Mouse (Mus musculus) frontal cortex, postnatal 25 days (tissue): ENCODE measurements at regions not wholly inside any gene's neighbourhood (a gene's known extent, or its start where the extent isn't known, plus 50 kb on each side); places are given as distances from the start of the nearest gene placed in this dataset.
"Not testable (repeated sequence)": the region's sequence is repeated elsewhere in the genome, so short reads cannot be mapped to it uniquely, and the experiment has no call there.

Experiments used
- DNase-seq, 2 experiments: peaks; one replicate each; pipeline ENCODE4 v3.0.0; 2022; ENCODE audit warnings: low spot score in 2 of 2

- DNase-seq: no peak
These were observed 758.5 kb downstream of the Robo2 start for GRCm38 (mm10) chr16:73652976-73653690.

- peak; percentile 5 to 13 for DNase-seq
These were observed 764.3 kb downstream of the Robo2 start for GRCm38 (mm10) chr16:73647201-73647782.

GRCm38 (mm10) chr16:73613017-73613416 is 798.6 kb downstream of the Robo2 start:
- DNase-seq: no peak

- no peak for DNase-seq
These were observed 820.2 kb downstream of the Robo2 start for GRCm38 (mm10) chr16:73591421-73591820.

- DNase-seq: no peak
These were observed 850.4 kb downstream of the Robo2 start for GRCm38 (mm10) chr16:73561216-73561615.

GRCm38 (mm10) chr16:73556940-73557339 is 854.7 kb downstream of the Robo2 start:
- DNase-seq: no peak

- no peak for DNase-seq
These were observed 868.0 kb downstream of the Robo2 start for GRCm38 (mm10) chr16:73543651-73544050.

- no peak for DNase-seq
These were observed 873.6 kb downstream of the Robo2 start for GRCm38 (mm10) chr16:73538040-73538439.

- DNase-seq: no peak
These were observed 874.1 kb downstream of the Robo2 start for GRCm38 (mm10) chr16:73537541-73537940.

- no peak for DNase-seq
These were observed 881.4 kb downstream of the Robo2 start for GRCm38 (mm10) chr16:73530191-73530590.

- DNase-seq: not testable (repeated sequence)
These were observed 888.7 kb downstream of the Robo2 start for GRCm38 (mm10) chr16:73522931-73523330.

GRCm38 (mm10) chr16:73504759-73505158 is 906.9 kb downstream of the Robo2 start:
- no peak for DNase-seq

- no peak for DNase-seq
These were observed 912.9 kb downstream of the Robo2 start for GRCm38 (mm10) chr16:73498636-73499208.

GRCm38 (mm10) chr16:73483214-73483856 is 928.3 kb downstream of the Robo2 start:
- no peak for DNase-seq

- DNase-seq: no peak
These were observed 929.4 kb downstream of the Robo2 start for GRCm38 (mm10) chr16:73482176-73482575.

- no peak for DNase-seq
These were observed 938.1 kb downstream of the Robo2 start for GRCm38 (mm10) chr16:73473502-73473901.

GRCm38 (mm10) chr16:73471547-73471946 is 940.1 kb downstream of the Robo2 start:
- no peak for DNase-seq

GRCm38 (mm10) chr16:73470535-73470934 is 941.1 kb downstream of the Robo2 start:
- DNase-seq: no peak

GRCm38 (mm10) chr16:73466296-73466695 is 945.3 kb downstream of the Robo2 start:
- DNase-seq: no peak

- DNase-seq: no peak
These were observed 949.1 kb downstream of the Robo2 start for GRCm38 (mm10) chr16:73462516-73462915.

GRCm38 (mm10) chr16:73450634-73451245 is 960.9 kb downstream of the Robo2 start:
- no peak for DNase-seq

- DNase-seq: no peak
These were observed 961.8 kb downstream of the Robo2 start for GRCm38 (mm10) chr16:73449836-73450235.
